Mouse (Mus musculus) embryonic facial prominence, embryonic 15.5 days (tissue): ENCODE data around the gene Shroom3. TPM values are rescaled to one million over a fixed set of nuclear protein-coding genes. Genes with fewer than 3 reads are reported as not detected.
A peak's percentile ranks its signal among the peaks of the same experiment; 100 is the strongest.

Experiments
- ATAC-seq: fragments of 200-750 bp; cut with Nextera tagmentation; 2 replicates; pipeline ENCODE4 v1.8.0; 2017; ENCODE audit warnings: low read depth, moderate TSS enrichment; ENCODE audit not compliant: insufficient number of reproducible peaks, low FRiP score, low TSS enrichment
- H3K27ac ChIP-seq: fragments of 300-500 bp; sonication (generic); replicated peaks from 2 replicates; pipeline ENCODE4 v1.5.1; 2015; ENCODE audit warnings: mild to moderate bottlenecking, inconsistent platforms
- H3K27me3 ChIP-seq: fragments of 300-500 bp; sonication (generic); 2 replicates; pipeline ENCODE4 v1.6.1; 2015; ENCODE audit warnings: inconsistent platforms
- H3K36me3 ChIP-seq: fragments of 300-500 bp; sonication (generic); 2 replicates; pipeline ENCODE4 v1.6.1; 2015; ENCODE audit warnings: mild to moderate bottlenecking, inconsistent platforms
- H3K4me1 ChIP-seq: fragments of 300-500 bp; sonication (generic); 2 replicates; pipeline ENCODE4 v1.6.1; 2015; ENCODE audit warnings: inconsistent platforms
- H3K4me2 ChIP-seq: fragments of 300-500 bp; sonication (generic); replicated peaks from 2 replicates; pipeline ENCODE4 v1.6.1; 2015; ENCODE audit warnings: mild to moderate bottlenecking, inconsistent platforms
- H3K4me3 ChIP-seq: fragments of 300-500 bp; sonication (generic); replicated peaks from 2 replicates; pipeline ENCODE4 v1.5.1; 2015; ENCODE audit warnings: mild to moderate bottlenecking, inconsistent platforms
- H3K9ac ChIP-seq: fragments of 300-500 bp; sonication (generic); 2 replicates; pipeline ENCODE4 v1.6.1; 2015; ENCODE audit warnings: inconsistent platforms
- H3K9me3 ChIP-seq: fragments of 300-500 bp; sonication (generic); replicated peaks from 2 replicates; pipeline ENCODE4 v1.6.1; 2016; ENCODE audit warnings: inconsistent platforms
- WGBS: fragments of 180-500 bp; shearing (Covaris S2); methylation state at CpG from one replicate; pipeline ENCODE4 v1.1.7; 2015; 5-methylcytosine and 5-hydroxymethylcytosine counted together
- polyA plus RNA-seq: library from polyadenylated mRNA; unstranded; fragments of >200 nt; fragmentation: Nextera tagmentation; extraction: Ambion mirVana; gene quantifications from 2 replicates; pipeline ENCODE4 v1.2.1, GENCODE M21; 2015

Gene Shroom3
- polyA plus RNA-seq, 1 experiment from 2014 or later: 3.9 TPM

DNA sequence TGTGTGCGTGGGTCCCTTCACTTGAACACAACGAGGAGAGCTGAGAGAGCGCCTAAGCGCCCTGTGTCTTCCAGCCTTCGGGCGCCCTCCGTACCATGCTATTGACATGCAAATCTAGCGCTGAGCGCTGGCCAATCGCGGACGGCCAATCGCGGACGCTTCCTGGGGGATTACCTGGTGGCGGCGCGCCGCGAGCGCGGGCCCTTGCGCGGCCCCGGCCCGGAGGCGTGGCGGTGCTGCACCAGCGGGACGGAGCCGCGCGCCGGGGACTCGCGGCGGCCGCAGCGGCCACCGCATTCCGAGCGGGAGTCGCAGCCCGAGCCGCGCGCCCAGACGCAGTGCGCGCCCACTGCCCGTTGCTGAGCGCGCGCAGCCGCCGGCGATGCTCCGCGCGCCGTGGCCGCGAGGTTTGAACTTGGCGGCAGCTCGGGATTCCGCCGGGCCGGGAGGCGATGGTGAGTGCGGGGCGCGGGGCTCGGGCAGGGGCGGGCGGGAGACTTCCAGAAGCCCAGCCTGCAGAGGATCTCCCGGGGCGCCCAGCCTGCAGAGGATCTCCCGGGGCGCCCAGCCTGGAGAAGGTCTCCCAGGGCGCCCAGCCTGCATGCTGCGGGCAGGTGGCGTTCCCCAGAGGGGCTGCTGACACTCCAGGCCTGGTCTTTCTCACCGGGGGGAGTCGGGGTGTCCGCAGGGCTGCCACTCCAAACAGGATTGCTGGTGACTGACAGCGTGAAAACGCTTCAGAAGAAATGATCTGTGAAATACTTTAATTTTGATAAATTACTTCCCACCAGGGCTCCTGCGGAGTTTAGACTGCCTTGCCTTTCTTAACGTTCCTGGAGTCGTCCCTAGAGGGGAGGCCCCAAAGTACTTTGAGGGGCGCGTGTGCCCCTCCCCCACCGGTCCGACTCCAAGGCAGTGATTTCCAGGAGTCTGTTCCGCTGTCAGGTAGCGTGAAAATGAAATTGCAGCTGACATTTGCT, 214.8 kb downstream of the Shroom3 start:
- WGBS: under 1% methylated on average over 77 of the region's 96 CpGs
- peaks cover 15% of the 10 kb centered on the region; the same call in 1 of the 2 replicates for H3K4me1 ChIP-seq
- H3K9ac ChIP-seq: peak overlapping the region; percentile 48
- H3K27ac ChIP-seq: peak overlapping the region; percentile 72
- ATAC-seq: peak; percentile 86
- H3K36me3 ChIP-seq: no peaks in the 10 kb centered on the region
- H3K4me3 ChIP-seq: peak overlapping the region; percentile 66
- peak overlapping the region; percentile 96 for H3K4me2 ChIP-seq
- no peaks in the 10 kb centered on the region for H3K9me3 ChIP-seq
- no peaks in the 10 kb centered on the region for H3K27me3 ChIP-seq

DNA sequence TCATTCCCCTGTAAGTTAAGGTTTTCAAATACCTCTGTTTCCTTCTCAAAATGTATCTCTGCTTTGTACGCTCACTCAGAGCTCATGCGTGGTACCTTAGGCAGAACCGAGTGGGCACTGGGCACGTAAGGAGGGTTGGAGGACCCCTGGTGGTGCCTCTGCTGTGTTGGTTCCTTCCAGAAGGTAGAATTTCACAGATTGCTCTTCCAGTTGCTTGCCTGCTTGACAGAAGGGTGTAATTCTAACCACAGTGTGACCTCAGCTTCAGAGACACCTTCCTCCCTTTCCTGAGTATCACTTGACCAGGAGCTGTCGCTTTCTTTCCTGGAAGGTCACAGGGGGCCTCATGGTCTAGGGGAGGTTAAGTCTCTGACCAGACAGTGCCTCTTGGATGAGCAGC, 217.2 kb downstream of the Shroom3 start:
- no peak for ATAC-seq
- WGBS: 62% methylated on average over 5 of the region's 5 CpGs
- Histone ChIP-seq H3K4me2 (no peak overlapping the region), H3K9ac (no peak overlapping the region), H3K4me3 (no peak overlapping the region), H3K27ac (no peak overlapping the region), H3K36me3 (no peaks in the 10 kb centered on the region), H3K9me3 (no peaks in the 10 kb centered on the region), H3K4me1 (peaks cover 16% of the 10 kb centered on the region), H3K27me3 (no peaks in the 10 kb centered on the region)

DNA sequence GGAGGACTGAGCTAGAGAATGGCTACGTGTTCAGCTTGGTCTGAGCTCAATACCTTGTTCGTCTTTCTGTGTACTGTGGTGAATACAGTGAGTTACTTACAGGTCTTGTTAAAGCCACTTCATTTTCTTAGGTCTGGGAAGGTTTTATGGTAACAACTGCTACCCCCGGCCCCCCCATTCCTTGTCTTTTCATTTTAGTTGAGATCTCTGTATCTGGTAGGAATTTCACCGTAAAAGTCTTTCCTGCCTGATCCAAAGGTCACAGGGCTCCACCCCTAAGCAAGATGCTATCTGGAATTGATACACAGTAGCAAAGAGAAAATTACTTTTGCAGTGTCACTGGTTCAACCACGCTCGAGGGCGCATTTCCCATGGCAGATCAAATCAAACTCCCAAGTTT, 218.6 kb downstream of the Shroom3 start:
- Histone ChIP-seq H3K36me3 (no peaks in the 10 kb centered on the region), H3K4me3 (no peak overlapping the region), H3K27me3 (no peaks in the 10 kb centered on the region), H3K27ac (no peak overlapping the region), H3K4me1 (peaks cover 20% of the 10 kb centered on the region), H3K9me3 (no peaks in the 10 kb centered on the region), H3K9ac (no peak overlapping the region), H3K4me2 (no peak overlapping the region)
- no peak for ATAC-seq
- WGBS: 38% methylated on average over 7 of the region's 7 CpGs

DNA sequence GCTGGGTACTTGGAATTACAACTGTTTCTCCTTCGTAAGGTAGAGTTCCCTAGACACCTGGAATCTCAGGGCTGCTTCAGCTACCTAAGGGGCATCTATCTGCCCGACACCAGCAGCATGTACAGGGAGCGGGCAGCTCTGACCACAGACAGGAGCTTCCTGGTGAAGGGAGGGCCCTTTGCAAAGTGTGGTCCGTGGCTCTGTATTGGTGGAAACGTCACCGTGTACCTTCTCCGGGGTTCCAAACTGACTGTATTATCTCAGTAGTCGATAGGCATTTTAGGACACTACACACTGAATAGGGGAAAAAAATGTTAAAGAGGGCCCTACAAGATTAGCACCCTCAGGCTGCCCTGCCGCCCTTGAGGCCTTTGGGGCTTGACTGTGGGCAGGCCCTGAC, 221.9 kb downstream of the Shroom3 start:
- no peak overlapping the region for H3K9ac ChIP-seq
- no peaks in the 10 kb centered on the region for H3K27me3 ChIP-seq
- ATAC-seq: no peak
- WGBS: 51% methylated on average over 9 of the region's 9 CpGs
- H3K9me3 ChIP-seq: no peaks in the 10 kb centered on the region
- H3K4me1 ChIP-seq: peaks cover 6% of the 10 kb centered on the region; the same call in 1 of the 2 replicates
- H3K4me2 ChIP-seq: no peak overlapping the region
- no peak overlapping the region for H3K27ac ChIP-seq
- H3K36me3 ChIP-seq: no peaks in the 10 kb centered on the region
- no peak overlapping the region for H3K4me3 ChIP-seq

DNA sequence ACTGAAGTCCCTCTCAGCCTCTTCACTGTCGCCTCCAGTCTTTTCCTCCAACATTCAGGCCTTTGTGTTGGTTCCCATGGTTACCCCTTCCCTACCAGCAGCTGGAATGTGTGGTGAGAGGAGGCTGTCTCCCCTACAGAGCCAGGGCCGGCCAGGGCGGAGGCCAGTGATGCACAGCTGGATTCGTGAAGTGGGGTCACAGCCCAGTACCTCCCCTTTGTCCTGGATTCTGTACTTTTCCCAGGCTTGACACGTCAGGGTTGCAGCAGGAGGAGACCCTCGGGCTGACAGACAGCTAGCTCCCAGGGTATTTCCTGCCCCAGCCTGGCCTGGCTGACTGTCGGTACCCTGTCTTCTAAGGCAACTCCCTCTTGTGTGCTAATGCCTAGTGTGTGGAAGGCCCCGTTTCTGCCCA, 222.4 kb downstream of the Shroom3 start:
- 17% methylated on average over 8 of the region's 8 CpGs for WGBS
- no peaks in the 10 kb centered on the region for H3K36me3 ChIP-seq
- peak; percentile 75 for ATAC-seq

DNA sequence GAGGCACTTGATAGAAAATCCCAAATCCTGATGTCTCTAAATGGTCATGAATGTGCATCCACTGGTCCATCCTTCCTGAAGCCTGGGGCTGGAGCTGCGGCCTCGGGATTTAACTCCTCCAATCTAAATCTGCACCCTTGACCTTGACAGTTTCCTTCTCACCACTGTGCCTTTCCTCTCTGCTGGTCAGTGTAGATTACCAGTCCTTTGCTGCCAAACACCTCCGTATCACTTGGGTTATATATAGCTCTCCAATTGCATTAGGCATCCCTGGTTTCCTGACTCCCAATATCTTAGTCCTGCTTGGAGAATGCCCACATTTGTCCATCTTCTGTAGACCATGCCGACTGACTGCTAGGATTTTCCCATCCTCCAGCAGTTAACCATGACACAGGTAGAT, 225.0 kb downstream of the Shroom3 start:
- H3K27me3 ChIP-seq: no peaks in the 10 kb centered on the region
- no peaks in the 10 kb centered on the region for H3K9me3 ChIP-seq
- H3K4me1 ChIP-seq: peaks cover 6% of the 10 kb centered on the region; the same call in 1 of the 2 replicates
- no peak overlapping the region for H3K4me2 ChIP-seq
- no peak for ATAC-seq
- H3K9ac ChIP-seq: no peak overlapping the region
- 89% methylated on average over 4 of the region's 4 CpGs for WGBS
- H3K4me3 ChIP-seq: no peak overlapping the region
- no peaks in the 10 kb centered on the region for H3K36me3 ChIP-seq
- no peak overlapping the region for H3K27ac ChIP-seq

More for the DNA sequence above, 222.4 kb downstream of the Shroom3 start:
- no peaks in the 10 kb centered on the region for H3K9me3 ChIP-seq
- H3K4me2 ChIP-seq: no peak overlapping the region
- H3K27me3 ChIP-seq: no peaks in the 10 kb centered on the region
- H3K9ac ChIP-seq: no peak overlapping the region
- no peak overlapping the region for H3K27ac ChIP-seq
- no peak overlapping the region for H3K4me3 ChIP-seq
- peaks cover 6% of the 10 kb centered on the region; the same call in 1 of the 2 replicates for H3K4me1 ChIP-seq

DNA sequence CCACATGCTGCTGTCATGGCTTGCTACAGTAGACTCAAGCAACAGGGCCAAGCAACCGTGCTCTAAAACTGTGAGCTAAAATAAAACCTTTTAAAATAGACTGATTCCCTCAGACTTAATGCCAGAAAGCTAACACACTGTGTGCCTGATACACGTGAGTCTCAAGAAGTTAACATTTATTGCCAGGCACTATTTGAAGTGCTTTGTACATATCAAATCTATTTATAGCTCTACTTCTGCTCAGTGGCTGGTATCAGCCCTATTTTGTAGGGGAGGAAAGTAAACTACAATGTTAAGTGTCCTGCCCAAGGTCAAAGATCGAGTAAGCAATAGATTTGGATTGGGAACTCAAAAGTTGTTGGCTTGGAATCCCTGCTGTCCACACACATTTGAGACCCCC, 227.6 kb downstream of the Shroom3 start:
- H3K9ac ChIP-seq: no peak overlapping the region
- no peaks in the 10 kb centered on the region for H3K36me3 ChIP-seq
- H3K4me1 ChIP-seq: peaks cover 12% of the 10 kb centered on the region
- 90% methylated on average over 3 of the region's 3 CpGs for WGBS
- no peaks in the 10 kb centered on the region for H3K9me3 ChIP-seq
- H3K4me3 ChIP-seq: no peak overlapping the region
- H3K27ac ChIP-seq: no peak overlapping the region
- no peak for ATAC-seq
- no peaks in the 10 kb centered on the region for H3K27me3 ChIP-seq
- H3K4me2 ChIP-seq: no peak overlapping the region

DNA sequence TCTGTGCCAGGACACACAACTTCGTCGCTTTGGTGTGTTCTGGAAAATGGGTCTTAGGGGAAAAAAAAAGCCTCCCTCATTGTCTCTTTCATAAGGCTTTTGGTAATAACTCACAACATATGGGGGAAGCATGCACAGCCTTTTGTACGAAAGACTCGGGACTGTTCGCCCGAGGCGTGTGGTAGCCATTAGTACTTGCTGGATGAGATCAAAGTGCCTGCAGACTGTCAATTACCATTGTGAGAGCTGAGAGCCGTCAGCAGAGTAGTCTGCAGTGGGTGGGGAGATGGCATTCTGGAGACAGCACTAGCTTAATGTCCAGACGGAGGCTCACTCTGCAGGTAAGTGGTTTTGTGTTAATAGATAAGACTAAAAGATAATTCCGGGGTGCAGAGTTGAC, 232.2 kb downstream of the Shroom3 start:
- no peaks in the 10 kb centered on the region for H3K36me3 ChIP-seq
- ATAC-seq: no peak
- no peaks in the 10 kb centered on the region for H3K9me3 ChIP-seq
- no peak overlapping the region for H3K9ac ChIP-seq
- H3K4me3 ChIP-seq: no peak overlapping the region
- H3K27me3 ChIP-seq: no peaks in the 10 kb centered on the region
- no peak overlapping the region for H3K27ac ChIP-seq
- H3K4me1 ChIP-seq: peaks cover 14% of the 10 kb centered on the region
- WGBS: 18% methylated on average over 10 of the region's 10 CpGs
- H3K4me2 ChIP-seq: no peak overlapping the region

DNA sequence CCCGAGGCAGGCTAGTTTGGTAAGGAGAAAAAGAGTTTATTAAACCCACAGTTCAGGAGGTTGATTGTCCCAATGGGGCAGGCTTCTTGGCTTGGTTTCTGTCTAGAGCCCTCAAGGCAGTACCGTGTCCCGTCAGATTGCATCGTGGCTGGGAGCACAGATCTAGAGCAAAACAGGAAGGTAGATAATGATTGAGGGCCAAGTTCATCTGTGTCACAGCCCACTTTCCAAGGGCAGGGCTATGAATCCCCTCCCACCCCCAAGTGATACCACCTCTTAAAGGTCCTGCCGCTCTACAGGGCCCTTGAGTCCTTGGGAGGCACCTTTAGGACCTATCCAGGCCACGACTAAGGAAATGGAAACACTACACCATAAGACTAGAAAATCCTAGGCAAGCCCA, 234.5 kb downstream of the Shroom3 start:
- WGBS: 67% methylated on average over 6 of the region's 6 CpGs
- Histone ChIP-seq H3K27me3 (no peaks in the 10 kb centered on the region), H3K4me3 (no peak overlapping the region)

DNA sequence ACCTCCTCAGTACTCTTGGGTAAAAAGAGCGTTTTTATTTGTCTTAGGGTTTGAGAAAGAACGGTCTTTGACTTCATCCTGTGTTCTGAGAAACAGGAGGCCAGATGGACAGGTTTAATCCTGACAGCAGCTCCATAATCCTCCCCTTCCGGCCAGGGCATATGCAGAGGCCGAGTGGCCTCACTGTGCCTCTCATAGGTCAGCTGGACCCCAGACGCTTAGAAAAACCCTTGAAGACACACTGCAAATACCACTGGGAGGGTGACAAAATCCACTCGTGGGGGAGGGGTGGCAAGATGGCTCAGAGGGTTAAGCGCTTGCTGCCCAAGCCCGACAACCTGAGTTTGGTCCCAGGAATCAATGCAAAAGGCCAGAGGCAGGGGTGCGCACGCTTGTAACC, 234.9 kb downstream of the Shroom3 start:
- no peak overlapping the region for H3K9ac ChIP-seq
- 55% methylated on average over 10 of the region's 10 CpGs for WGBS
- ATAC-seq: no peak
- H3K27ac ChIP-seq: no peak overlapping the region
- H3K9me3 ChIP-seq: no peaks in the 10 kb centered on the region
- no peaks in the 10 kb centered on the region for H3K27me3 ChIP-seq
- H3K4me3 ChIP-seq: no peak overlapping the region
- peaks cover 14% of the 10 kb centered on the region for H3K4me1 ChIP-seq
- H3K4me2 ChIP-seq: no peak overlapping the region
- H3K36me3 ChIP-seq: no peaks in the 10 kb centered on the region

More for the DNA sequence above, 234.5 kb downstream of the Shroom3 start:
- H3K36me3 ChIP-seq: no peaks in the 10 kb centered on the region
- H3K9me3 ChIP-seq: no peaks in the 10 kb centered on the region
- ATAC-seq: no peak
- H3K4me2 ChIP-seq: no peak overlapping the region
- H3K4me1 ChIP-seq: peaks cover 14% of the 10 kb centered on the region
- H3K27ac ChIP-seq: no peak overlapping the region
- H3K9ac ChIP-seq: no peak overlapping the region

DNA sequence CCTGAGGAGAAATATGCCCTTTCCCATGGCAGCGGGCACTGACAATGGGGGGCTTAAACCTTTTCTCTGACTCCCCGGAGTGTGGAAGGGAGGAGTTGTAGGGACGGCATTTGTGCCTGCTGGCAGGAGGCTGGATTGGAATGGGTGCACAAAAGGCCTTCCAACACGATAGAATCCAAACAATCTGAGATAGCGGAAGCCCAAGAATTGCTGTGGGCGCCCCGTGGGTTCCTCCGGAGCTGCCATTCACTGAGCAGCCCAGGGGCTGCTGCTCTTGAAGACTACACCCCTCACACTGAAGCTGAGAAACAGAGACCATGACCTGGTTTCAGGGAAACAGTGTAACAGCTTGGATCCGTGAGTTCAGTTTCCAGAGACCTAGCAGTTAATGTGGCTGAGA, 235.6 kb downstream of the Shroom3 start:
- H3K4me2 ChIP-seq: no peak overlapping the region
- WGBS: 47% methylated on average over 9 of the region's 9 CpGs
- no peak overlapping the region for H3K27ac ChIP-seq
- no peak overlapping the region for H3K9ac ChIP-seq
- no peak overlapping the region for H3K4me3 ChIP-seq
- peaks cover 14% of the 10 kb centered on the region for H3K4me1 ChIP-seq
- no peak for ATAC-seq
- no peaks in the 10 kb centered on the region for H3K27me3 ChIP-seq
- no peaks in the 10 kb centered on the region for H3K36me3 ChIP-seq
- no peaks in the 10 kb centered on the region for H3K9me3 ChIP-seq
